Mouse (Mus musculus) right cerebral cortex, postnatal 36 days (tissue): Measurements from ENCODE around the gene Olfr1039.
"Not testable (repeated sequence)": the region's sequence is repeated elsewhere in the genome, so short reads cannot be mapped to it uniquely, and the experiment has no call there.

Experiments
- DNase-seq, 2 experiments: peaks; one replicate each; pipeline ENCODE4 v3.0.0; 2022; ENCODE audit warnings: low spot score in 2 of 2, mixed read lengths in 1 of 2

Gene Olfr1039

DNA sequence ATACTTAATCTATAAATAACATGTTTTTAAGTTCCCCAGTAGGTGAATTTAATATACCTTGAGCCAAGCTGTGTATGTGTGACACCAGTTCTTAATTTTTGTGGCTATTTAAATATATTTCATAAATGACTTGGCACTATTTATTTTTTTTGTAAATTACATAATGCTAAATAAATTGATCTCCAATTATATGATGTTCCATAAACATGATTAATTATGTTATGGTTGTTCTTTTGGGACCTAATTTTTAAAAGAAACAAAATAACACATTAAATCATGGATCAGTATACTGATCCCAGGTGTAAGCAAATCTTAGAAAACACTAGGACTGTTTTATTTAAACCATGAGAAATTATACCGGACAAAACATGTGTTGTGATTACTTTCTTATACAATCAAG lies at the start of gene Olfr1039:
Gene Olfr1039 (minus strand): TSS at position 101 of the 400 bp plus-strand sequence.
- no peak for DNase-seq

GRCm38 (mm10) chr2:86179950-86180349 lies 44.2 kb upstream of the Olfr1039 start:
- DNase-seq, result no peak

- DNase-seq, result no peak
Measured at GRCm38 (mm10) chr2:86177720-86178119, 42.0 kb upstream of the Olfr1039 start, which contains the start of gene Olfr1044. Gene Olfr1044, minus strand, starts transcription at chr2:86177820.

DNA sequence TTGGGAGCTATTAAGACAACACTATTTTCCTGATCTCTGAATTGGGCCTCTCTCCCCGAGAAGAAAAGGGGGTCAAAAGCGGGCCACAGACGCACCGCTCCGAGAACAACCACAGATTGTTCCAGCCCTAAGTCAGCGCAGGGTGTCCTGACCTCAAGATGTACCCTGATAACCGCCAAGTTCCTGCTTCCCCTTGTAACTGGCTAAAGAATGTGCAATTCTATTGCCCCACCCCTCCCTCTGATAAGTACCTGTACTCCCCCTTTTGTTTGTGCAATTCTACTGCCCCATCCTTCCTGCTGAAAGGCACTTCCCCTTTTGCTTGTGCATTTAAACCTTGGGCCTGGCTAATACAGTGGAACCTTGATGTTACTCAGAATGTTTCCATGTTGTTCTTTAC lies 39.7 kb upstream of the Olfr1039 start:
- DNase-seq, result not testable (repeated sequence)

GRCm38 (mm10) chr2:86167422-86167821 lies 31.7 kb upstream of the Olfr1039 start, which contains the start of gene Olfr1043:
Gene Olfr1043, minus strand, starts transcription at chr2:86167522.
- DNase-seq, result no peak

DNA sequence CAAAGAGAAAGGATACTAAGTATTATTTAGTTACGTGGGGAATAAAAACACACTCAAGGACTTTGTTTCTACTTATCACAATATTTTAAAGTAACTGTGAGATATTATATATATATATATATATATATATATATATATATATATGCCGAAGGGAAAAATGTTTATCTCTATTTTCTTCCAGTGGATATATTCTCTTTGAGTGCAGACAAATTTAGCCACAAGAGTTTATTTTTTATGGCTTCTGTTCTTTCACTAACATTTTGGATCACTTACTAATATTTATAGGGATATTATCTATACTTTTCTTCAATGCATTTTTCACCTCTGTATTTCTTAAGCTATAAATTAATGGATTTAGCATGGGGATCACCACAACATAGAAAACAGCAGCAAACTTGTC lies 26.0 kb upstream of the Olfr1039 start, which contains the start of gene Olfr1042:
Gene Olfr1042 (minus strand): TSS at position 101 of the 400 bp plus-strand sequence.
- no peak for DNase-seq

DNA sequence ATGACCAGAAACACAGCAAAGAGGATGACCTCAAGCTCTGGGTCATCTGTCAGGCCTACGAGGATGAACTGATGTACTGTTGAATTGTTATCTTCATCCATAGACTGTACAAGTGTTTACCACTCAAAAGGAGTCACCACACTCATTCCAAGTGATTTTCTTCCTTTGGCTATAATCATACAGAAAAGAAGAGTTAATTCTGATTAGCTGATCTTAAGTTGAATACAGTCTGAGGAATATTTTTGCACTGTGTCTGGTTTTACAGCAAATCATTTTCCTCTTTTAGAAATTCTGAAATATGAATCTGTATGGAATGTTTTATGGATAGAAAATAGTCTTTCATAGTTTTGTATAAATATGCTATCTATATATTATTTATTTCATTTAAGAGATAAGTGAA lies 10.9 kb upstream of the Olfr1039 start, which contains the start of gene Olfr1040:
Gene Olfr1040 (minus strand): TSS at position 101 of the 400 bp plus-strand sequence.
- no peak for DNase-seq

- DNase-seq, result no peak
Measured at GRCm38 (mm10) chr2:86087285-86087684, 48.4 kb downstream of the Olfr1039 start, which contains the start of gene Olfr1037. Gene Olfr1037, minus strand, starts transcription at chr2:86087385.

DNA sequence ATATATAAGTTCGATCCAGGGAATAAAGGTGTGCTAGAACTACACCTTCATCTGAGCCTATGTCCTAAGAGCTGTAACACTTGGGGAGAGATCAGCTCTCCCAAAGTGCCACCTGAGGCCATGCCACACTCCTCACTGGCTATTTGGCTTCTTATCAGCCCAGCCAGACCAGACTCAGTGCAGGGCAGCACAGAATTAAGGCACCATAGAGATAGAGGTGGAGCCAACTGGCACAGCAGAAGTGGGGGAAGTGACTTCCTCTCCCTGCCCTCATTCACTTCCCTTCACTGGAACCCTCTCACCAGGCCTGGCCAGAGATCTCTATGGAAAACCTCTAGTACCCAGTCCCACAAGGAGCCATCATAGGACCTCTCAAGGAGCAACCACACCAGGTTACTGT lies 55.2 kb downstream of the Olfr1039 start:
- not testable (repeated sequence) for DNase-seq
